Mouse (Mus musculus) liver, embryonic 15.5 days (tissue): ENCODE results near the gene Ms4a4a. TPM values are rescaled to one million over a fixed set of nuclear protein-coding genes. Genes with fewer than 3 reads are reported as not detected.

Source experiments
- ATAC-seq: fragments of 200-750 bp; cut with Nextera tagmentation; 2 replicates; pipeline ENCODE4 v1.8.0; 2017; ENCODE audit warnings: moderate number of reproducible peaks, mild to moderate bottlenecking, moderate library complexity; ENCODE audit not compliant: insufficient read depth
- H3K27ac ChIP-seq: fragments of 300-500 bp; sonication (generic); replicated peaks from 2 replicates; pipeline ENCODE4 v1.5.1; 2015; ENCODE audit warnings: mild to moderate bottlenecking, inconsistent platforms
- H3K27me3 ChIP-seq: fragments of 300-500 bp; sonication (generic); 2 replicates; pipeline ENCODE4 v1.6.1; 2015; ENCODE audit warnings: mild to moderate bottlenecking, inconsistent platforms
- H3K36me3 ChIP-seq: fragments of 300-500 bp; sonication (generic); replicated peaks from 2 replicates; pipeline ENCODE4 v1.6.1; 2015; ENCODE audit warnings: moderate library complexity, mild to moderate bottlenecking, inconsistent platforms
- H3K4me1 ChIP-seq: fragments of 300-500 bp; sonication (generic); replicated peaks from 2 replicates; pipeline ENCODE4 v1.6.1; 2015; ENCODE audit warnings: inconsistent platforms
- H3K4me2 ChIP-seq: fragments of 300-500 bp; sonication (generic); 2 replicates; pipeline ENCODE4 v1.6.1; 2015; ENCODE audit warnings: moderate library complexity, mild to moderate bottlenecking, inconsistent platforms
- H3K4me3 ChIP-seq: fragments of 300-500 bp; sonication (generic); replicated peaks from 2 replicates; pipeline ENCODE4 v1.5.1; 2015; ENCODE audit warnings: mild to moderate bottlenecking, inconsistent platforms
- H3K9ac ChIP-seq: fragments of 300-500 bp; sonication (generic); 2 replicates; pipeline ENCODE4 v1.6.1; 2015; ENCODE audit warnings: moderate library complexity, mild to moderate bottlenecking, inconsistent platforms
- H3K9me3 ChIP-seq: fragments of 300-500 bp; sonication (generic); replicated peaks from 2 replicates; pipeline ENCODE4 v1.6.1; 2016; ENCODE audit warnings: inconsistent platforms
- WGBS: fragments of 180-500 bp; shearing (Covaris S2); methylation state at CpG from one replicate; pipeline ENCODE4 v1.1.7; 2015; ENCODE audit warnings: mixed read lengths; ENCODE audit not compliant: insufficient replicate concordance; 5-methylcytosine and 5-hydroxymethylcytosine counted together
- polyA plus RNA-seq: library from polyadenylated mRNA; unstranded; fragments of >200 nt; fragmentation: Nextera tagmentation; extraction: Ambion mirVana; gene quantifications from 2 replicates; pipeline ENCODE4 v1.2.1, GENCODE M21; 2015

The Ms4a4a gene
- polyA plus RNA-seq, 1 experiment from 2014 or later = 1.3 TPM

DNA sequence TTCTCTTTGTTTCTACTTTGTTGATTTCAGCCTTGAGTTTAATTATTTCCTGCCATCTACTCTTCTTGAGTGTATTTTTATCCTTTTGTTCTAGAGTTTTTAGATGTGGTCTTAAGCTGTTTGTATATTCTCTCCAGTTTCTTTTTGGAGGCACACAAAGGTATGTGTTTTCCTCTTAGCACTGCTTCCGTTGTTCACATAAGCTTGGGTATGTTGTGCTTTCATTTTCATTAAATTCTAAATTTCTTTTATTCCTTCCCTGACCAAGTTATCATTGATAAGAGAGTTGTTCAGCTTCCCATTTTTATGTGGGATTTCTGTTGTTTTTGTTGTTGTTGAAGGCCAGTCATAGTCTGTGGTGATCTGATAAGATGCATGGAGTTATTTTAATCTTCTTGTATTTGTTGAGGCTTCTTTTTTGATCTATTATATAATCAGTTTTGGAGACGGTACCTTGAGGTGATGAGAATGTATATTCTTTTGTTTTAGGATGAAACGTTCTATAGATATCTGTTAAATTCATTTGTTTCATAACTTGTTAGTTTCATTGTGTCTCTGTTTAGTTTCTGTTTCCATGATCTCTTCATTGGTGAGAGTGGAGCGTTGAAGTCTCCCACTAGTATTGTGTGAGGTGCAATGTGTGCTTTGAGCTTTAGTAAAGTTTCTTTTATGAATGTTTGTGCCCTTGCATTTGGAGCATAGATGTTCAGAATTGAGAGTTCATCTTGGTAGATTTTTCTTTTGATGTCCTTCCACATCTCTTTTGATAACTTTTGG is 59.9 kb downstream of the Ms4a4a start:
- Histone ChIP-seq H3K9ac (no peak overlapping the region), H3K4me3 (no peak overlapping the region), H3K4me1 (no peaks in the 10 kb centered on the region), H3K27me3 (no peaks in the 10 kb centered on the region), H3K9me3 (no peaks in the 10 kb centered on the region), H3K27ac (no peak overlapping the region), H3K4me2 (no peak overlapping the region), H3K36me3 (no peaks in the 10 kb centered on the region)
- WGBS = 65% methylated on average over 4 of the region's 4 CpGs
- no peak for ATAC-seq

Other genes with a start within 250 kb of the Ms4a4a start
- not detected in 2 replicates for gene 1700017D01Rik, start 244.6 kb upstream of the Ms4a4a start, polyA plus RNA-seq
- not detected in 2 replicates for gene 1700025F22Rik, start 210.2 kb upstream of the Ms4a4a start, polyA plus RNA-seq
- gene Ms4a13, start 178.8 kb upstream of the Ms4a4a start, polyA plus RNA-seq = not detected in 2 replicates
- not detected in 2 replicates for gene Ms4a12, start 143.1 kb upstream of the Ms4a4a start, polyA plus RNA-seq
- gene Ms4a1, start 109.3 kb upstream of the Ms4a4a start, polyA plus RNA-seq = not detected in 2 replicates
- not detected in 2 replicates for gene Ms4a5, start 91.7 kb upstream of the Ms4a4a start, polyA plus RNA-seq
- gene Ms4a14, start 61.1 kb upstream of the Ms4a4a start, polyA plus RNA-seq = not detected in 2 replicates
- gene Ms4a7, start 39.4 kb upstream of the Ms4a4a start, polyA plus RNA-seq = 1.4 and 1.7 TPM in 2 replicates
- gene Ms4a4c, start 29.2 kb downstream of the Ms4a4a start, polyA plus RNA-seq = 1.5 and 2.5 TPM in 2 replicates
- gene Ms4a4b, start 68.0 kb downstream of the Ms4a4a start, polyA plus RNA-seq = 0.58 and 0.74 TPM in 2 replicates
- 8.9 and 10.1 TPM in 2 replicates for gene Ms4a6c, start 93.8 kb downstream of the Ms4a4a start, polyA plus RNA-seq
- gene Gm8369, start 110.4 kb downstream of the Ms4a4a start, polyA plus RNA-seq = 0.10 and 0.46 TPM in 2 replicates
- gene Ms4a6b, start 141.0 kb downstream of the Ms4a4a start, polyA plus RNA-seq = 3.3 and 3.6 TPM in 2 replicates
- gene Ms4a4d, start 161.3 kb downstream of the Ms4a4a start, polyA plus RNA-seq = 0.24 and 0.54 TPM in 2 replicates
- gene Ms4a6d, start 229.3 kb downstream of the Ms4a4a start, polyA plus RNA-seq = 4.5 and 4.8 TPM in 2 replicates
- 0.73 and 0.81 TPM in 2 replicates for gene Ms4a2, start 248.2 kb downstream of the Ms4a4a start, polyA plus RNA-seq